Mouse (Mus musculus): ENCODE results near the gene Gtf2a1l.

- TF ChIP-seq POLR2A (IDR thresholded peaks at IDR 0.05; ENCODE audit: insufficient read length, low read depth) (no peak), POLR2AphosphoS2 (IDR thresholded peaks at IDR 0.05; ENCODE audit: insufficient read length, low read depth) (no peak), MAX (IDR thresholded peaks at IDR 0.05; ENCODE audit: low read depth) (no peak)
Measured at GRCm38 (mm10) chr17:88645299-88645698, 23.2 kb upstream of the Gtf2a1l start.
